Mouse (Mus musculus) induced T-regulatory cell, adult 2 months (primary cell): Measurements from ENCODE around the gene Kcnip2.
A peak's percentile ranks its signal among the peaks of the same experiment; 100 is the strongest.

Experiments used
- DNase-seq: peaks from one replicate; pipeline ENCODE4 v3.0.0-alpha.2; 2012; ENCODE audit warnings: low read depth

Gene Kcnip2

DNA sequence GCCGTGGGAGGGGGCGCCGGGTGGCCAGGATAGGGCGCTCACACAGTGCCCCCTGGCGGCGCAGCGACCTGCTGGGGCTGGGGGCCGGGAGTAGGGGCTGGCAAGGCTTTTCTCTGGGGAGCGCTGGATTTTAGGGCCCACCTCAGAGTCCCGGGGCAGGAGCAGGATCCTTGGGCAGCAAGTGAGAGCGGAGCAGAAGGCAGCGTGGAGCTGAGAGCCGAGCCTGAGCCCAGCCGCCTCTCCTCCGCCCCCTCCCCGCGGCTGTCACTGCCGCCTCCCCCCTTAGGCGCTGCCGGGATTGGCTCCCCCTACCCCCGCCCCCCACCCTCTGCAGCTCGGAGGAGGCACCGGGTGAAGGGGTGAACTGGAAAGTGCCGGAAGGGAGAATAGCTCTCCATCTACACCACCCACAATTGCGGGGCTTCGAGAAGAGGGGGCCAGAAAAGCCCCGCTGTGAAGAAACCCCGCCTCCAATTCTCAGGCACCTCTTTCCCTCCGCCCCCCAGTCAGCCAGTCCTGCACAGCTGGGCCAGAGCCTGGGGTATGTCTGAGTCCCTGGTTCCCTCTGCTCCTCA, at the start of gene Kcnip2:
TSS of gene Kcnip2 (minus strand) at position 231 of the 575 bp plus-strand sequence.
- peak; percentile 42 for DNase-seq

DNA sequence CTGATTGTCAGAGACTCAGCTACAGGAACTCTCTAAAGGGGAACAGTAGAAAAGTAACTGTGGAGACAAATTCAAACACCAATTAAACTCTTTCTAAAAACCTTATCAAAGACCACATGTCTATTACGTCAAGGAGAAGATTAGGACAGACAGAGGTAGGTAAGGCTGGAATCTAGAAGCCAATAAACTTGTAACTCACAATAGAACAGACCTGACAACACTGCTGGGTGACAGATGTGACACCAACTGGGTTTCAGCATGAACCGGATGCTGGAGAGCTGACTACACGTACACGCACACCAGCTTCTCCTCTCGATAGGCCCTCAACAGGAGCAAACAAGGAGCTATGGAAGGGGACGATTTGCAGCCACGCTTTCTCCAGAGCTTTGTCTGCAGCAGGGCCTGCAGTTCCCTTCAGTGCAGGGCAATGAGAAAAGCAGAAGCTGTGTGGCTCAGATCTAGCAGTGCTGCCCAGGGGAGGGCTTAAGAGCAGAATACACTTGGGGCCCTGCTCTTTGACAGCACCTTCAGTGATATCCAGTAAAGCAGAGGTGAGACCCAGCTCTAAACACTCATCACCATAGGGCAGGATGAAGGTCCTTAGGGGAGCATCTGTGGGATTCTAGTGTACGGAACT, 39.5 kb upstream of the Kcnip2 start:
- no peak for DNase-seq

DNA sequence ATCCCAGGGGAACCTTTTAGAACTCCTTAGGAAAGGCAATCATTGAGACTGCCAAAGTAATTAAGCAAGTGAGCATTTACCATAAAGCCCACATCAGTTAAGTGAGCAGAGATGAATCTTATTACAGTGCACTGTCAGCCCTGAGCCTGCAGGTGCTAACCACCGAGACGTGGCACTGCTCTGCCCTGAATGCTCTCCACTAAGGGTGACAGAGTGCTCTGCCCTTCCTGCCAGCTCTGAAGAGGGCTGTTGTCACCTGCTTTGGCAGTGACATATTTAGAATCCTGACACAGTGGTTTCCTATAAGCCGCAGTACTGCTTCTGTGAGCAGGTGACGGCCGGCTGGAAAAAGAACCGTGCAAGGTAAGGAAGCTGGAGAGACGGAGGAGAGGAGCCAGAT, 38.7 kb upstream of the Kcnip2 start:
- DNase-seq = no peak

GRCm38 (mm10) chr19:45847733-45848093, 31.9 kb upstream of the Kcnip2 start:
- DNase-seq = no peak

- peak; percentile 61 for DNase-seq
These were observed 31.3 kb upstream of the Kcnip2 start for GRCm38 (mm10) chr19:45847016-45847732.

DNA sequence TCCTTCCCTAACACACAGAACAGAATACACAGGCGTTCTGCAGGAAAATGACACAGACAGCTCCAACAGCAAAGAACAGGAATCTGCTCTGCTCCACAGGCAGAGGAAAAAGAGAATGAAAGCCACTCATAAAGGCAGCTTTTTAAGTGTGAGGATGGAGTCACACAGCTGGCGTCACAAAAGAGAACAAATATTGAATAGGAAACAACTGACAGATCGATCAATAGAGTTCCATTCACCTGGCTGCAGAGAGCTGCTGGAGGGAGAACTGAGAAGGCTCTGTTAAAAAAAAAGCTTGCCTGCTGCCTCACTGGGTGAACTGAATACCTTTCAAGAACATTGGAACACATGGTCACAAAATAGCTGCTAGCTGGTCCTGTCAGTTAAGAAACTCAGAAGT, 28.3 kb upstream of the Kcnip2 start:
- DNase-seq = no peak

GRCm38 (mm10) chr19:45843424-45843823, 27.6 kb upstream of the Kcnip2 start:
- DNase-seq = peak; percentile 75

DNA sequence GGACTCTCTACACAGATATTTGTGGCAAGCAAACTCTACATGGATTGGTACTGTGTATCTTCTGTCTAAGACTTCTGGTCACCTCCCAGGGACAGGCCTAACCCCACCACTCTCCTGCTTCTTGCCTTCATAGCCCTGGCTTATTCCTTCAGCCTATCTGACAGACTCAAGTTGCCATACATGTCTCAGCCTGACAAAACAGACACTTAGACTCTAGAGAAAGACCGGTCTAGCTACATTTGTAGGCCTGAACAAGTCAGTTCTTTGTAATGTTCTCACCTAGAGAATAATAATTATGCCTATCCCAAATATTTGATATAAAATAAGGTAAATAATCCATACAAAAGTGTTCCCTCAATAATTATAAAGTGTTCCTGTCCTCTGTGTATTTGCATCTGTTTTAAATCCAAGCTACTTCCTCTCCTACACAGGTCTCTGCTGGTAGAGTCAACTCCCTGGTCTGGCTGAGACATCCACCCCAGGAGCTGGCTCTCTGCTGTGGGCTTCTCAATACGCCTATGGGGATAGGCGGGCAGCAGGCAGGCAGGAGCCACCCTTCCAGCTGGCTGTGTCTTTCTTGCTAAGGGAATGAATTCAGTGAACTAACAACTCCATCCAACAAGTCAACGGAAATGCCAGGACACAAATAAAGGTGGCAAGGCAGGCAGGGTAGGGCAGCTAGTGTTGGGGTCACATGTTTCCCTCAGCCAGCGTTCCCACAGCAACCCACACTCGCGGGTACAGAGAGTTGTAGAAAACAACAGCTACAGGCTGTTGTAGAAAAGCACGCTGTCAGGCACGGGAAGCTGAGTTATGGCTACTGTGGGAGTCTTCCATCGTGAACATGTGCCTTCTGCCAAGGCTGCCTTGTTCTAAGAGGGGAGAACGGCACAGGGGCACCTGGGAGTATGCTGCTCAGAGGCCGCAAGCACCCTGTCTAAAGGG, 21.5 kb upstream of the Kcnip2 start:
- no peak for DNase-seq

DNA sequence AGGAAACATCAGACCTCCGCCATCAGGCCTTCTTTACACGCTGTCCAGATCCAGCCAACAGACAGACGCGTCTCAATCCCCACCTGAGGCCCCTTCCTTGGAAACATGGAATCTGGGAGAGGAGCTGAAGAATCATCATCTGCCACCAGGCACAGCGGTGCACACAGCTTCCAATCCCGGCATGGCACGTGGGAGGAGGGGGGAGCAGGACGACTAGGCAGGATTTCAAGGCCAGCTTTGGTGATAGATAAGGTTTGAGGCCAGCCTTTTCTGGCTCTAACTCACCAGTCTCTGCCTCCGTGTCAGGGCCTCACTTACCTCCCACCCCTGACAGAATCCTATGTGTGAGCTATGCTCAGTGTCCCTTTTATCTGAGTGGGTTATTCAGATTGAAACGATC, 19.6 kb upstream of the Kcnip2 start:
- no peak for DNase-seq

GRCm38 (mm10) chr19:45833665-45834064, 17.8 kb upstream of the Kcnip2 start:
- no peak for DNase-seq

- no peak for DNase-seq
These were observed 14.8 kb upstream of the Kcnip2 start for GRCm38 (mm10) chr19:45830679-45831078.

- DNase-seq = no peak
These were observed 11.9 kb upstream of the Kcnip2 start for GRCm38 (mm10) chr19:45827736-45828135.

- no peak for DNase-seq
These were observed 11.3 kb upstream of the Kcnip2 start for GRCm38 (mm10) chr19:45827125-45827524.

DNA sequence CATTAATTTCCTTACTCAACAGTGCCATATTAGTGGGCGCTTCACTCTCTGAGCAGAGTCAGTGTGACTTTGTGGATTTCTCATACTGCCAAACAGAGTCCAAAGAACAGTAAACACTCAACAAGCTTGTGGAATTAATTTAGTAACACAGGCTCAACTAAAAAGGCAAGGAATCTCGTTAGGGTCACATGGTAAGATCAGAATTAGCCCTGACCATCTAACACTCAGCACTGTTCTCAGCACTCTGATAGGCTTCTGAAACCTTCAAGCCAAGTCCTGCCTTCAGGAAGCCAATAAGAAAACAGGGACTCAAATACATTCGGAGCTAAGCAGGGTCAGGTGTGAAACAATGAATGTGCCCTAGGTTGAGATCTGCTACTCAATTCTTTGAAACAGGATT, 10.3 kb upstream of the Kcnip2 start:
- no peak for DNase-seq

GRCm38 (mm10) chr19:45821832-45822231, 6.0 kb upstream of the Kcnip2 start:
- no peak for DNase-seq

DNA sequence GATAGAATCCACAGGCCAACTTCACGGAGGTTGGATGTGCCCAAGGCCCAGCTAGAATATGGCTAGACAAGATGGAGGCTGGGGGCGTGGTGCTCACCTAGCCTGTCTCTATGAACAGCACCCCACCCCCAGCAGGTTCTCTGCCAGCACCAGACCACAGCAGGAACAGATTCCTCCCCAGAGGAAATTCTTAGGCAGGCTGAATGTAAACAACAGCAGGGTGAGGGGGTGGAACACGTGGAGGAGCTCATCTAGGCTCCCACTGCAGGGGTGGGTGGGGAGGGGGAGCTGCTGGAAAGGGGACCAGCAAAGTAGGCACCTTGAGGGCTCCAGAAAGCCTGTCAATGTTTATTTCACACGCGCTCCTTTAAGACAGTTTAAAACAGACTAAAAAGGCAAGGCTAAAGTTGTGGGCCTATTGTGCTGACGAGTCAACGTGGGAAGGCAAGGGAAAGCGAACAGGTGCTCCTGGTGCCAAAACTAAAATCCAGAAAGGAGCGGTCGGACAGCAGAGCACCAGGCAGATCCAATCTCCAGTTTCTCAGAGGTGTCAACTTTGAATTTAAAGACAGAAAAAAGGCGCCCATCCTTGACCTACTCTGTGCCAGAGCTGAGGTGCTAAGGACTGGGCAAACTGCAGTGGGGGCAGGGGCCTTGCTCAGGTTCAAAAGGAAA, 2.1 kb upstream of the Kcnip2 start:
- no peak for DNase-seq

- DNase-seq = no peak
These were observed 866 bp upstream of the Kcnip2 start for GRCm38 (mm10) chr19:45816727-45817126.

- no peak for DNase-seq
These were observed 691 bp downstream of the Kcnip2 start for GRCm38 (mm10) chr19:45815170-45815569.

GRCm38 (mm10) chr19:45813801-45814200, 2.1 kb downstream of the Kcnip2 start:
- peak; percentile 40 for DNase-seq

GRCm38 (mm10) chr19:45813263-45813662, 2.6 kb downstream of the Kcnip2 start:
- peak; percentile 90 for DNase-seq

DNA sequence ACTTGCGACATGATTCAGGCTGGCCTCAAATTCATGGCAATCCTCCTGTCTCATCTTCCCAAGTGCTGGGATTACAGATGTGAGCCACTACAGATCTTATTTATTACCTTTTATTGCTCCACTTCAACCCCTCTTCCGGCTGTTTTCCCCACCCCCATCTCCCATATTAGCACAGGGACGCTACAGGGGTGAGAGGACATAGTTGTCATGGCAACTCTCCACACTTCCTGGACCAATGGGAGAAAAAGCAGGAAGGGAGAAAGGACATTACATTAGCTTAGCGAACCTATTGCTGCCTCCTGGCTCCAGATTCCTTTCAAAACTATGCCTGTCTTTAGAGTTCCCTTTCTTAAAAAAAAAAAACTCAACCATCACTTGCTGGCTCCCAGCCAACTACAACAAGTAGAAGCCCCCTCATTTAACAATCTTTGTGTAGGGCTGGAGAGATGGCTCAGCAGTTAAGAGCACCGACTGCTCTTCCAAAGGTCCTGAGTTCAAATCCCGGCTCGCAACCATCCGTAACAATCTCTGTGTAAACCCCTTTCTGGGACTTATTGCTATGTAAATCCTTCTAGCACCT, 3.1 kb downstream of the Kcnip2 start:
- DNase-seq = no peak
